Mouse (Mus musculus): Measurements from ENCODE around the gene Tmem132c. TPM values are rescaled to one million over a fixed set of nuclear protein-coding genes. Genes with fewer than 3 reads are reported as not detected.

Gene Tmem132c
- under 1 TPM; 0.28 to 0.41 TPM for total RNA-seq (2021)
- long read RNA-seq, experiment 1, result 0 reads
- long read RNA-seq, experiment 2, result 0 reads

GRCm38 (mm10) chr5:127241136-127241924 is at the start of gene Tmem132c:
Gene Tmem132c (plus strand): TSS chr5:127241808.
- DNase-seq (ENCODE audit: low spot score), result peak; percentile 58

DNA sequence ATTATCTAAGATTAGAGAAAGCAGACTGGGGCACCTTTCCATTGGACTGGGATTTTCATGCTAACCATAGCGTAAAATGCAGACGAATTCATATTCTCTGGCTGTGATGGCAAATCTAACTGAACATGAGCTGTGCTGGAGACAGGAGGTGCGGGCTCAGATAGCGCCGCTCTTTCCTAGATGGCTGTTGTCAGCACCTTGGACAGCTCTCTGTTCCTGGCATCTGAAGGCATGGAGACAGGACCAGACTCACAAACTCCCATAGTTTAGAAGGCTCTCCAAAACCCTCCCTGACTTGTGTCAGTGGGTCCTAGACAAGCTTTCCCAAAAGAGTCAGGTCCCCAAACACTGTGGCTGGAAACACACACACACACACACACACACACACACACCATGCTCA is 49.7 kb upstream of the Tmem132c start:
- no peak for DNase-seq (ENCODE audit: low spot score)

DNA sequence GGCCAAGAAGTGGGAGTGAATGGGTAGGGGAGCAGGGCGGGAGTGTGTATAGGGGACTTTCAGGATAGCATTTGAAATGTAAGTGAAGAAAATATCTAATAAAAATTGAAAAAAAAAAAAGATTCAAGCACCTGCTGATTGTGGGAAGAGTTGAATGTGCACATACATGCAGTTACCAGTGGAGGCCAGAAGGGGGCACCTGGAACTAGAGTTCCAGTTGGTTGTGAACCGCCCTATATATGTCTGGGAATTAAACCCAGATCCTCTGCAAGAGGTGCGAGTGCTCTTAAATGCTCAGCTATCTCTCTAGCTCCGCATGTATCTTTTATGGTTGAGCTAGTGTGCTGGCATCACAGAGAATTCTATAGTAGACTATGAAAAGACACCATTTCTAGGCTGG is 42.8 kb upstream of the Tmem132c start:
- DNase-seq (ENCODE audit: low spot score), result no peak

DNA sequence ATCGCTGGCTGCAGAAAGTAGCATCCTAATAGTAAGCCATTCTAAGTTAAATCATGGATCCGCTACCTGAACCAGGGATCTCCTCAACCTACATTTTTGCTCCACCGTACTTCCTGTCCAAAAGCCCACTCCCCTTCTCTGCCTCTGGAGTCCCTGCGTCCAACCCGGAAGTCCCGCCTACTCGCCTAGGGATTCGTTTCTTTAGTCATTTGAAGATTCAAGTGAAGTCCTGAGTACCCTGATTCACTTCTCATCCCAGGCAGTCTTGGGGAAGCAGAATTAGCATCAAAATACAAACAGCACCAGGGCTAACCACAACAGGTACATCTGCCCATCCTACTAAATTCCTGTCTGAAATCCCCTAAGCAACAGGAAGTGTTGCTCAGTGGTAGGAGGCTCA is 36.7 kb upstream of the Tmem132c start:
- DNase-seq (ENCODE audit: low spot score), result no peak

GRCm38 (mm10) chr5:127216389-127216788 is 25.2 kb upstream of the Tmem132c start:
- no peak for DNase-seq (ENCODE audit: low spot score)

GRCm38 (mm10) chr5:127217725-127218124 is 23.9 kb upstream of the Tmem132c start:
- no peak for DNase-seq (ENCODE audit: low spot score)

- no peak for DNase-seq (ENCODE audit: low spot score)
These were observed 13.5 kb upstream of the Tmem132c start for GRCm38 (mm10) chr5:127227929-127228595.

DNA sequence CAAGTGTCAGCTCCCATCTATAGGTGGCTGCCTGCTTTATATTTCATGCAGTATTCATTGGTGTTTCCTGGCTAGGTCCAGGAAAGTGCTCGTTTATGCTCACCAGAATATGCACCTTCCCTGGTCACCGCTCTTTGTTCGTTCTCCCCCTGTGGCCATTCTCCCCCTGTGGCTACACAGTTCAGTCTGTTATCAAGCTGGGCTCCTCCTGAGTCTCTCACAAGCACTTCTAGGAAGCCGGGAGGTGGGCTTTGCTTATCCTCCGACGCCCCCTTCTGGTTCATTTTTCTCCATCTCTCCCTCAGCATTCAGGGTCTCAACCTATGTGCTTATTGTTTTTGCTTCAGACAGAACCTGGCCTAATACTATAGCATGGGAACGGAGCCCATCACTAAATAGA is 6.9 kb upstream of the Tmem132c start:
- DNase-seq (ENCODE audit: low spot score), result no peak

DNA sequence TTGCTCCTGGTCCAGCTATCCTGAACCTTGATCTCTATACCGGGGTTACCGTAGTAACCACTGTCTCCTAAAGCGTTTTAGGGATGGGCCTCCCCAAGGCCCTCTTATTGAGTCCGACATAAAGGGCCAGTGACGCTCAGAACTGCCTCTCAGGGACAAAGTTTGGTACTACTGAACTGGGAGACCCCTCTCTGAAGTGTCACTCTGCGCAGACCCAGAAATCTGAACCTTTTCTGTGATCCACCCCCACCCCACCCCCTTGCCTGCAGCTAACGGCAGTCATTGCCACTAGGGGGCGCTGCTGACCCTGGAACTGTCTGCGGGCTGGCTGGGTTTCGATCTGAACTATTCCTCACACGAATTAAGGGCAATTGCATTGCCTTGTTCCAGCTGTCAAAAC is 6.4 kb upstream of the Tmem132c start:
- DNase-seq (ENCODE audit: low spot score), result peak; percentile 64

DNA sequence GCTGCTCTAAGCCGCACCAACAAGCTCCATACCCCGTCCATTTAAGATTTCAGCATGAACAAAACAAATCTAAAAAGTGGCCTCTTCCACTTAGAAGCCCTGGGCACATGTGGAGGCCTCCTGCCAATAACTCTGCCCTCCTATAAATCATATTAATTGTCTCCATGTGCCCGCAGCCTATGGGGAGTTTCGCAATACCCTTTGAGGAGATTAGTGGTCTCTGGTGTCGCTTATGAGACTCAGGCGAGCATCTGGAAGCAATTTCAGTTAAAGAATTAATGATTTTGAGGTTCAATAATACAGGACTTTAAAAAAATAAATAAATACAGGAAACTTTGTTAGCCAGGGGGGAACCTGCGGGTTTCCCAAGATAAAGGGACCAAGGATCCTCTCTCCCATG is 1.9 kb upstream of the Tmem132c start:
- DNase-seq (ENCODE audit: low spot score), result no peak

GRCm38 (mm10) chr5:127240646-127241045 is 962 bp upstream of the Tmem132c start:
- no peak for DNase-seq (ENCODE audit: low spot score)

GRCm38 (mm10) chr5:127241925-127242762 is 536 bp downstream of the Tmem132c start:
- no peak for DNase-seq (ENCODE audit: low spot score)

DNA sequence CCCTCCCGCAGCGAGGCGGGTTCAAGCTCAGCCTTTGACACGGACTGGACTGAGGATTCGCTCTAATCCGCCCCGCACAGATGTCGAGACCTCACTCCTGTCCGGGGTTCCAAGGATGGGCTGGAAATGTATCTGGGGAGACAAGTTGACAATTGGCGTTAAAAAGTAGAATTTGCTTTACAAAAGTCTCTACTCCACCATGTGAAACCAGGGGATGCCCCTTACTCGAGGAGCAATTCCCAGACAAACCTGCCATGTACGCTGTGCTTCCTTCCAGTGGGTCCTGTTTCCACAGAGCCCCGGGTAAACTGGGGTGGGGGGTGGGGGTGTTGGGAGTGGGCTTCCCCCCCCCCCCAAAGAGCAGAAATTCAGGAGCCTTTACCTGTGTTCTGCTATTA is 1.2 kb downstream of the Tmem132c start:
- DNase-seq (ENCODE audit: low spot score), result no peak

GRCm38 (mm10) chr5:127243209-127243608 is 1.6 kb downstream of the Tmem132c start:
- no peak for DNase-seq (ENCODE audit: low spot score)

GRCm38 (mm10) chr5:127243611-127244010 is 2.0 kb downstream of the Tmem132c start:
- DNase-seq (ENCODE audit: low spot score), result no peak

DNA sequence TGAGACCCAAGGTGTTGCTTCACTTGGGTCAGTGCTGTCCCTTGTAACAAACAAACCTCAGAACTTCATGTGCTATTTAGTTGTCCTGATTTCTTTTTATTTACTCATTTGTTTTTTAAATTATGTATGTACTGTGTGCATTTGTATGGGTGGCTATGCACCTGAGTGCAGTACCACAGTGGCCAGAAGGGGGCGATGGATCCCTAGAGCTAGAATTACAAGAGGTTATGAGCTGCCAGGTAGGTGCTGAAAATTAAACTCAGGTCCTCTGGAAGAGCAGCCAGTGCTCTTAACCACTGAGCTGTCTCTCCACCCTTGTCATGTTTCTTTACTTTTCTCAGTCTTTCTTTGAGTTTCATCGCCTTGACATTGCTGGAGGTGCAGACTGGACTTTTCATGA is 11.7 kb downstream of the Tmem132c start:
- no peak for DNase-seq (ENCODE audit: low spot score)

- DNase-seq (ENCODE audit: low spot score), result no peak
These were observed 15.5 kb downstream of the Tmem132c start for GRCm38 (mm10) chr5:127256947-127257610.

GRCm38 (mm10) chr5:127262136-127262535 is 20.5 kb downstream of the Tmem132c start:
- DNase-seq (ENCODE audit: low spot score), result no peak

- DNase-seq (ENCODE audit: low spot score), result no peak
These were observed 29.5 kb downstream of the Tmem132c start for GRCm38 (mm10) chr5:127271145-127271544.

DNA sequence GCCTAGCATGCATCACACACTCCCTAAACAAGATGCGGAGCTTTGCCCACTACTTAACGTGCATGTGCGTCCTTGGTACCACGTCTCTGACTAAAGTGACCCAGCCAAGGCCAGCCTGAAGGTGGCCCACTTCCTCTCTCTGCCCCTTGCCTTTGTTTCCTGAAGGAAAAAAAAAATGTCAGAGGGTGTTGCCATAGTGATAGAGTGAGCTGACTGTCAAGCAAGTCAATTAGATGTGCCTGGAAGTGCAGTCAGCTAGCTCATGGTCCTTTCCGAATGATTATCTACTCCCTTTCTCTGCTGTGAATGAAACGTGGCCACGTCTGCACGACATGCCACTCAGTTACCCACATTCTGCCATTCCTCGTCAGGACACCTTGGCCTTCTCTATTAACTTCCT is 37.9 kb downstream of the Tmem132c start:
- DNase-seq (ENCODE audit: low spot score), result no peak

- no peak for DNase-seq (ENCODE audit: low spot score)
These were observed 39.6 kb downstream of the Tmem132c start for GRCm38 (mm10) chr5:127281186-127281585.

Data from gastrocnemius, adult 18-20 months (tissue).